Mouse (Mus musculus): ENCODE measurements around the gene Asap2.

GRCm38 (mm10) chr12:21302361-21302783 lies 312.1 kb downstream of the Asap2 start:
- TF ChIP-seq CTCF (IDR thresholded peaks at IDR 0.05; ENCODE audit: control insufficient read depth, insufficient read depth, insufficient read length) (no peak), USF1 (IDR thresholded peaks at IDR 0.05; ENCODE audit: low read depth) (no peak), CEBPB (IDR thresholded peaks at IDR 0.05; ENCODE audit: low read depth) (no peak), FOSL1 (IDR thresholded peaks at IDR 0.05; ENCODE audit: insufficient read depth, low read length, poor library complexity, severe bottlenecking) (no peak), MYOD1 (IDR thresholded peaks at IDR 0.05; ENCODE audit: control insufficient read depth, insufficient read length, low read depth) (no peak), MAX (IDR thresholded peaks at IDR 0.05) (no peak)

All from C2C12 (cell line).